Mouse (Mus musculus): ENCODE measurements around the gene Fkbp2. TPM values are rescaled to one million over a fixed set of nuclear protein-coding genes. Genes with fewer than 3 reads are reported as not detected.
"Not testable (repeated sequence)": the region's sequence is repeated elsewhere in the genome, so short reads cannot be mapped to it uniquely, and the experiment has no call there.

Fkbp2 gene
- polyA plus RNA-seq, 1 experiment from 2014 or later = 86.9 TPM

- ATAC-seq = no peak
- Histone ChIP-seq H3K4me2 (no peak overlapping the region), H3K9ac (no peak overlapping the region), H3K27me3 (no peaks in the 10 kb centered on the region), H3K36me3 (ENCODE audit: poor library complexity, severe bottlenecking) (peaks cover 25% of the 10 kb centered on the region), H3K27ac (no peak overlapping the region), H3K4me3 (no peak overlapping the region), H3K9me3 (replicated peaks) (no peaks in the 10 kb centered on the region), H3K4me1 (peaks cover 42% of the 10 kb centered on the region)
- 81% methylated on average over 9 of the region's 9 CpGs for WGBS
Measured at GRCm38 (mm10) chr19:6997721-6998290, 17.5 kb upstream of the Fkbp2 start.

GRCm38 (mm10) chr19:6996006-6996405, 15.7 kb upstream of the Fkbp2 start, which contains the start of the genes Nudt22 and Trpt1:
Gene Nudt22, minus strand, starts transcription at chr19:6996117.
Gene Trpt1, plus strand, starts transcription at chr19:6996131.
- Histone ChIP-seq H3K27ac (peak within 1 kb of the TSS; percentile 16; the same call in 1 of the 2 replicates), H3K9me3 (replicated peaks) (no peaks in the 10 kb centered on the region), H3K27me3 (no peaks in the 10 kb centered on the region), H3K4me1 (peaks cover 51% of the 10 kb centered on the region), H3K36me3 (ENCODE audit: poor library complexity, severe bottlenecking) (peaks cover 25% of the 10 kb centered on the region), H3K4me2 (peak within 1 kb of the TSS; percentile 83), H3K4me3 (peak within 1 kb of the TSS; percentile 64), H3K9ac (peak within 1 kb of the TSS; percentile 74)
- WGBS = under 1% methylated on average over 24 of the region's 24 CpGs
- ATAC-seq = peak; percentile 79

- no peak for ATAC-seq
- Histone ChIP-seq H3K27ac (0 out of 2 replicates have a peak overlapping the region, but pooled peaks have one; percentile 7), H3K9me3 (replicated peaks) (no peaks in the 10 kb centered on the region), H3K4me1 (peaks cover 51% of the 10 kb centered on the region), H3K4me3 (peak overlapping the region; percentile 64), H3K4me2 (peak overlapping the region; percentile 83), H3K27me3 (no peaks in the 10 kb centered on the region), H3K9ac (peak overlapping the region; percentile 74), H3K36me3 (ENCODE audit: poor library complexity, severe bottlenecking) (peaks cover 24% of the 10 kb centered on the region)
- 52% methylated on average over 21 of the region's 21 CpGs for WGBS
Measured at GRCm38 (mm10) chr19:6995255-6995991, 15.1 kb upstream of the Fkbp2 start.

GRCm38 (mm10) chr19:6994489-6994888, 14.2 kb upstream of the Fkbp2 start:
- 84% methylated on average over 8 of the region's 8 CpGs for WGBS
- Histone ChIP-seq H3K9me3 (replicated peaks) (no peaks in the 10 kb centered on the region), H3K4me1 (peaks cover 51% of the 10 kb centered on the region), H3K36me3 (ENCODE audit: poor library complexity, severe bottlenecking) (peaks cover 15% of the 10 kb centered on the region), H3K27ac (no peak overlapping the region), H3K27me3 (no peaks in the 10 kb centered on the region), H3K4me2 (peak overlapping the region; percentile 83; the same call in 1 of the 2 replicates), H3K4me3 (peak overlapping the region; percentile 64; the same call in 1 of the 2 replicates), H3K9ac (no peak overlapping the region)
- ATAC-seq = no peak

GRCm38 (mm10) chr19:6994002-6994401, 13.7 kb upstream of the Fkbp2 start:
- WGBS = 84% methylated on average over 8 of the region's 8 CpGs
- H3K4me1 ChIP-seq = peaks cover 51% of the 10 kb centered on the region
- H3K9me3 ChIP-seq (replicated peaks) = no peaks in the 10 kb centered on the region
- no peak overlapping the region for H3K27ac ChIP-seq
- peaks cover 10% of the 10 kb centered on the region for H3K36me3 ChIP-seq (ENCODE audit: poor library complexity, severe bottlenecking)
- H3K4me3 ChIP-seq = no peak overlapping the region
- H3K27me3 ChIP-seq = no peaks in the 10 kb centered on the region
- ATAC-seq = no peak
- H3K4me2 ChIP-seq = no peak overlapping the region
- no peak overlapping the region for H3K9ac ChIP-seq

- ATAC-seq = peak; percentile 3; the same call in 1 of the 2 replicates
- H3K4me2 ChIP-seq = peak overlapping the region; percentile 87
- H3K27me3 ChIP-seq = no peaks in the 10 kb centered on the region
- peak overlapping the region; percentile 68 for H3K9ac ChIP-seq
- H3K4me1 ChIP-seq = peaks cover 54% of the 10 kb centered on the region
- 0 out of 2 replicates have a peak overlapping the region, but pooled peaks have one; percentile 8 for H3K27ac ChIP-seq
- no peaks in the 10 kb centered on the region for H3K9me3 ChIP-seq (replicated peaks)
- WGBS = 61% methylated on average over 14 of the region's 14 CpGs
- peak overlapping the region; percentile 53 for H3K4me3 ChIP-seq
- H3K36me3 ChIP-seq (ENCODE audit: poor library complexity, severe bottlenecking) = peaks cover 2% of the 10 kb centered on the region
Measured at GRCm38 (mm10) chr19:6993011-6993770, 12.9 kb upstream of the Fkbp2 start.

- 0 out of 2 replicates have a peak within 1 kb of the TSS, but pooled peaks have one; percentile 8 for H3K27ac ChIP-seq
- no peaks in the 10 kb centered on the region for H3K9me3 ChIP-seq (replicated peaks)
- H3K4me2 ChIP-seq = peak within 1 kb of the TSS; percentile 87
- H3K4me1 ChIP-seq = peaks cover 54% of the 10 kb centered on the region
- peak within 1 kb of the TSS; percentile 72 for H3K9ac ChIP-seq
- H3K27me3 ChIP-seq = no peaks in the 10 kb centered on the region
- peak; percentile 95 for ATAC-seq
- 2% methylated on average over 37 of the region's 37 CpGs for WGBS
- no peaks in the 10 kb centered on the region for H3K36me3 ChIP-seq (ENCODE audit: poor library complexity, severe bottlenecking)
- peak within 1 kb of the TSS; percentile 53 for H3K4me3 ChIP-seq
Measured at GRCm38 (mm10) chr19:6992011-6992858, 11.9 kb upstream of the Fkbp2 start, which contains the start of gene Dnajc4. Gene Dnajc4, minus strand, starts transcription at chr19:6992572.

- H3K9ac ChIP-seq; H3K9me3 ChIP-seq (replicated peaks); H3K27ac ChIP-seq; H3K4me3 ChIP-seq; ATAC-seq; H3K27me3 ChIP-seq; H3K36me3 ChIP-seq (ENCODE audit: poor library complexity, severe bottlenecking): not testable (repeated sequence)
- WGBS = 91% methylated on average over 6 of the region's 6 CpGs
- H3K4me1 ChIP-seq = peaks cover 51% of the 10 kb centered on the region
- H3K4me2 ChIP-seq = peak overlapping the region; percentile 87; the same call in 1 of the 2 replicates
Measured at GRCm38 (mm10) chr19:6991166-6991565, 10.9 kb upstream of the Fkbp2 start.

GRCm38 (mm10) chr19:6990712-6991111, 10.4 kb upstream of the Fkbp2 start:
- 91% methylated on average over 6 of the region's 6 CpGs for whole genome bisulfite sequencing
- H3K27ac ChIP-seq = no peak overlapping the region
- H3K9me3 ChIP-seq (replicated peaks) = no peaks in the 10 kb centered on the region
- H3K36me3 ChIP-seq (ENCODE audit: poor library complexity, severe bottlenecking) = peaks cover 1% of the 10 kb centered on the region; the same call in 1 of the 2 replicates
- H3K4me2 ChIP-seq = no peak overlapping the region
- no peaks in the 10 kb centered on the region for H3K27me3 ChIP-seq
- peaks cover 54% of the 10 kb centered on the region for H3K4me1 ChIP-seq
- no peak for ATAC-seq
- no peak overlapping the region for H3K9ac ChIP-seq
- H3K4me3 ChIP-seq = no peak overlapping the region

GRCm38 (mm10) chr19:6989251-6989650, 8.9 kb upstream of the Fkbp2 start:
- no peak overlapping the region for H3K4me2 ChIP-seq
- H3K9me3 ChIP-seq (replicated peaks) = no peaks in the 10 kb centered on the region
- H3K27me3 ChIP-seq = no peaks in the 10 kb centered on the region
- ATAC-seq = no peak
- peaks cover 41% of the 10 kb centered on the region for H3K4me1 ChIP-seq
- WGBS = 88% methylated on average over 8 of the region's 8 CpGs
- H3K27ac ChIP-seq = no peak overlapping the region
- peaks cover 13% of the 10 kb centered on the region for H3K36me3 ChIP-seq (ENCODE audit: poor library complexity, severe bottlenecking)
- H3K4me3 ChIP-seq = no peak overlapping the region
- H3K9ac ChIP-seq = no peak overlapping the region

GRCm38 (mm10) chr19:6987904-6988285, 7.6 kb upstream of the Fkbp2 start:
- ATAC-seq = no peak
- no peaks in the 10 kb centered on the region for H3K9me3 ChIP-seq (replicated peaks)
- 6% methylated on average over 8 of the region's 8 CpGs for WGBS
- H3K36me3 ChIP-seq (ENCODE audit: poor library complexity, severe bottlenecking) = peaks cover 14% of the 10 kb centered on the region
- H3K27me3 ChIP-seq = no peaks in the 10 kb centered on the region
- H3K27ac ChIP-seq = no peak overlapping the region; the same call in 1 of the 2 replicates
- peak overlapping the region; percentile 78 for H3K4me2 ChIP-seq
- H3K9ac ChIP-seq = peak overlapping the region; percentile 83
- H3K4me1 ChIP-seq = peaks cover 33% of the 10 kb centered on the region
- peak overlapping the region; percentile 69 for H3K4me3 ChIP-seq

Measured in forebrain, embryonic 13.5 days (tissue).